Mouse (Mus musculus): ENCODE measurements around the gene Arl10. TPM values are rescaled to one million over a fixed set of nuclear protein-coding genes. Genes with fewer than 3 reads are reported as not detected.
A peak's percentile ranks its signal among the peaks of the same experiment; 100 is the strongest.

The Arl10 gene
- polyA plus RNA-seq, 1 experiment from 2014 or later = 15.9 TPM

- Histone ChIP-seq H3K4me1 (ENCODE audit: control insufficient read depth, insufficient read depth, low read length) (peaks cover 19% of the 10 kb centered on the region), H3K4me2 (ENCODE audit: low read depth, low read length) (peak within 1 kb of the TSS; percentile 86), H3K9ac (ENCODE audit: low read length) (peak within 1 kb of the TSS; percentile 92), H3K27ac (ENCODE audit: low read length) (peak within 1 kb of the TSS; percentile 74), H3K4me3 (ENCODE audit: low read length) (peak within 1 kb of the TSS; percentile 93), H3K9me3 (replicated peaks; ENCODE audit: control insufficient read depth, low read length) (no peaks in the 10 kb centered on the region), H3K36me3 (ENCODE audit: control insufficient read depth, insufficient read depth) (peaks cover 15% of the 10 kb centered on the region), H3K27me3 (ENCODE audit: control insufficient read depth, insufficient read depth, low read length) (no peaks in the 10 kb centered on the region)
- ATAC-seq (replicated peaks; ENCODE audit: extremely low read depth, insufficient read depth, low FRiP score) = peak; percentile 98
- under 1% methylated on average over 51 of the region's 51 CpGs for WGBS
These were observed 15.5 kb downstream of the Arl10 start, which contains the start of the genes Nop16 and Higd2a for GRCm38 (mm10) chr13:54589996-54590951. TSS of gene Nop16 (minus strand) at chr13:54590090. TSS of gene Higd2a (plus strand) at chr13:54590207.

- no peaks in the 10 kb centered on the region for H3K9me3 ChIP-seq (replicated peaks; ENCODE audit: control insufficient read depth, low read length)
- ATAC-seq (replicated peaks; ENCODE audit: extremely low read depth, insufficient read depth, low FRiP score) = no peak
- peak overlapping the region; percentile 86 for H3K4me2 ChIP-seq (ENCODE audit: low read depth, low read length)
- 87% methylated on average over 8 of the region's 8 CpGs for WGBS
- no peak overlapping the region for H3K27ac ChIP-seq (ENCODE audit: low read length)
- H3K4me1 ChIP-seq (ENCODE audit: control insufficient read depth, insufficient read depth, low read length) = peaks cover 34% of the 10 kb centered on the region
- H3K9ac ChIP-seq (ENCODE audit: low read length) = no peak overlapping the region
- no peak overlapping the region for H3K4me3 ChIP-seq (ENCODE audit: low read length)
- no peaks in the 10 kb centered on the region for H3K27me3 ChIP-seq (ENCODE audit: control insufficient read depth, insufficient read depth, low read length)
- H3K36me3 ChIP-seq (ENCODE audit: control insufficient read depth, insufficient read depth) = peaks cover 8% of the 10 kb centered on the region; the same call in 1 of the 2 replicates
These were observed 17.1 kb downstream of the Arl10 start for GRCm38 (mm10) chr13:54591776-54592356.

- ATAC-seq (replicated peaks; ENCODE audit: extremely low read depth, insufficient read depth, low FRiP score) = no peak
- Histone ChIP-seq H3K4me1 (ENCODE audit: control insufficient read depth, insufficient read depth, low read length) (peaks cover 44% of the 10 kb centered on the region), H3K27me3 (ENCODE audit: control insufficient read depth, insufficient read depth, low read length) (no peaks in the 10 kb centered on the region), H3K9ac (ENCODE audit: low read length) (no peak overlapping the region), H3K4me2 (ENCODE audit: low read depth, low read length) (no peak overlapping the region), H3K9me3 (replicated peaks; ENCODE audit: control insufficient read depth, low read length) (no peaks in the 10 kb centered on the region), H3K4me3 (ENCODE audit: low read length) (no peak overlapping the region), H3K36me3 (ENCODE audit: control insufficient read depth, insufficient read depth) (peaks cover 3% of the 10 kb centered on the region; the same call in 1 of the 2 replicates), H3K27ac (ENCODE audit: low read length) (no peak overlapping the region)
- WGBS = 93% methylated on average over 11 of the region's 11 CpGs
These were observed 18.8 kb downstream of the Arl10 start for GRCm38 (mm10) chr13:54593617-54594016.

GRCm38 (mm10) chr13:54596107-54596690, 21.4 kb downstream of the Arl10 start:
- H3K27me3 ChIP-seq (ENCODE audit: control insufficient read depth, insufficient read depth, low read length) = no peaks in the 10 kb centered on the region
- ATAC-seq (replicated peaks; ENCODE audit: extremely low read depth, insufficient read depth, low FRiP score) = peak; percentile 74
- H3K36me3 ChIP-seq (ENCODE audit: control insufficient read depth, insufficient read depth) = peaks cover 5% of the 10 kb centered on the region; the same call in 1 of the 2 replicates
- H3K4me2 ChIP-seq (ENCODE audit: low read depth, low read length) = peak overlapping the region; percentile 43
- peak overlapping the region; percentile 85 for H3K27ac ChIP-seq (ENCODE audit: low read length)
- no peaks in the 10 kb centered on the region for H3K9me3 ChIP-seq (replicated peaks; ENCODE audit: control insufficient read depth, low read length)
- peaks cover 33% of the 10 kb centered on the region for H3K4me1 ChIP-seq (ENCODE audit: control insufficient read depth, insufficient read depth, low read length)
- WGBS = 36% methylated on average over 8 of the region's 8 CpGs
- H3K4me3 ChIP-seq (ENCODE audit: low read length) = peak overlapping the region; percentile 0; the same call in 1 of the 2 replicates
- 0 out of 2 replicates have a peak overlapping the region, but pooled peaks have one; percentile 0 for H3K9ac ChIP-seq (ENCODE audit: low read length)

- H3K4me2 ChIP-seq (ENCODE audit: low read depth, low read length) = peak overlapping the region; percentile 43; the same call in 1 of the 2 replicates
- H3K9ac ChIP-seq (ENCODE audit: low read length) = 0 out of 2 replicates have a peak overlapping the region, but pooled peaks have one; percentile 11
- H3K27me3 ChIP-seq (ENCODE audit: control insufficient read depth, insufficient read depth, low read length) = no peaks in the 10 kb centered on the region
- no peaks in the 10 kb centered on the region for H3K9me3 ChIP-seq (replicated peaks; ENCODE audit: control insufficient read depth, low read length)
- 39% methylated on average over 5 of the region's 5 CpGs for WGBS
- peaks cover 26% of the 10 kb centered on the region for H3K4me1 ChIP-seq (ENCODE audit: control insufficient read depth, insufficient read depth, low read length)
- ATAC-seq (replicated peaks; ENCODE audit: extremely low read depth, insufficient read depth, low FRiP score) = no peak
- H3K4me3 ChIP-seq (ENCODE audit: low read length) = no peak overlapping the region
- H3K27ac ChIP-seq (ENCODE audit: low read length) = peak overlapping the region; percentile 85
- peaks cover 5% of the 10 kb centered on the region; the same call in 1 of the 2 replicates for H3K36me3 ChIP-seq (ENCODE audit: control insufficient read depth, insufficient read depth)
These were observed 22.1 kb downstream of the Arl10 start for GRCm38 (mm10) chr13:54596870-54597269.

- no peak for ATAC-seq (replicated peaks; ENCODE audit: extremely low read depth, insufficient read depth, low FRiP score)
- Histone ChIP-seq H3K4me3 (ENCODE audit: low read length) (no peak overlapping the region), H3K4me1 (ENCODE audit: control insufficient read depth, insufficient read depth, low read length) (peaks cover 25% of the 10 kb centered on the region), H3K36me3 (ENCODE audit: control insufficient read depth, insufficient read depth) (peaks cover 3% of the 10 kb centered on the region; the same call in 1 of the 2 replicates), H3K27ac (ENCODE audit: low read length) (no peak overlapping the region), H3K4me2 (ENCODE audit: low read depth, low read length) (no peak overlapping the region), H3K9ac (ENCODE audit: low read length) (no peak overlapping the region), H3K9me3 (replicated peaks; ENCODE audit: control insufficient read depth, low read length) (no peaks in the 10 kb centered on the region), H3K27me3 (ENCODE audit: control insufficient read depth, insufficient read depth, low read length) (no peaks in the 10 kb centered on the region)
- WGBS = 86% methylated on average over 12 of the region's 12 CpGs
These were observed 23.9 kb downstream of the Arl10 start for GRCm38 (mm10) chr13:54598622-54599143.

GRCm38 (mm10) chr13:54602639-54603111, 27.9 kb downstream of the Arl10 start:
- WGBS = 55% methylated on average over 3 of the region's 3 CpGs
- H3K9ac ChIP-seq (ENCODE audit: low read length) = no peak overlapping the region
- peaks cover 3% of the 10 kb centered on the region; the same call in 1 of the 2 replicates for H3K4me1 ChIP-seq (ENCODE audit: control insufficient read depth, insufficient read depth, low read length)
- no peak overlapping the region for H3K27ac ChIP-seq (ENCODE audit: low read length)
- no peaks in the 10 kb centered on the region for H3K9me3 ChIP-seq (replicated peaks; ENCODE audit: control insufficient read depth, low read length)
- ATAC-seq (replicated peaks; ENCODE audit: extremely low read depth, insufficient read depth, low FRiP score) = no peak
- H3K4me3 ChIP-seq (ENCODE audit: low read length) = no peak overlapping the region
- no peak overlapping the region for H3K4me2 ChIP-seq (ENCODE audit: low read depth, low read length)
- H3K36me3 ChIP-seq (ENCODE audit: control insufficient read depth, insufficient read depth) = peaks cover 2% of the 10 kb centered on the region; the same call in 1 of the 2 replicates
- H3K27me3 ChIP-seq (ENCODE audit: control insufficient read depth, insufficient read depth, low read length) = no peaks in the 10 kb centered on the region

GRCm38 (mm10) chr13:54603501-54603900, 28.7 kb downstream of the Arl10 start:
- no peak overlapping the region for H3K27ac ChIP-seq (ENCODE audit: low read length)
- H3K27me3 ChIP-seq (ENCODE audit: control insufficient read depth, insufficient read depth, low read length) = no peaks in the 10 kb centered on the region
- no peak for ATAC-seq (replicated peaks; ENCODE audit: extremely low read depth, insufficient read depth, low FRiP score)
- H3K36me3 ChIP-seq (ENCODE audit: control insufficient read depth, insufficient read depth) = peaks cover 2% of the 10 kb centered on the region; the same call in 1 of the 2 replicates
- H3K4me2 ChIP-seq (ENCODE audit: low read depth, low read length) = no peak overlapping the region
- no peak overlapping the region for H3K9ac ChIP-seq (ENCODE audit: low read length)
- H3K9me3 ChIP-seq (replicated peaks; ENCODE audit: control insufficient read depth, low read length) = no peaks in the 10 kb centered on the region
- no peaks in the 10 kb centered on the region for H3K4me1 ChIP-seq (ENCODE audit: control insufficient read depth, insufficient read depth, low read length)
- H3K4me3 ChIP-seq (ENCODE audit: low read length) = no peak overlapping the region
